Mouse (Mus musculus): Measurements from ENCODE around the gene Fkbp10.

GRCm38 (mm10) chr11:100462699-100463098 lies 47.2 kb downstream of the Fkbp10 start:
- TF ChIP-seq CTCF (IDR thresholded peaks at IDR 0.05; ENCODE audit: extremely low read depth, insufficient read length, insufficient replicate concordance, low read depth, low read length) (no peak), POLR2A (IDR thresholded peaks at IDR 0.05; ENCODE audit: low read depth, low read length) (no peak)
